Mouse (Mus musculus) heart, embryonic 13.5 days (tissue): ENCODE data around the gene Zc3h7b. TPM values are rescaled to one million over a fixed set of nuclear protein-coding genes. Genes with fewer than 3 reads are reported as not detected.

Experiments used
- ATAC-seq: fragments of 200-750 bp; cut with Nextera tagmentation; 2 replicates; pipeline ENCODE4 v1.8.0; 2017; ENCODE audit warnings: moderate TSS enrichment; ENCODE audit not compliant: insufficient number of reproducible peaks, low FRiP score, low TSS enrichment; ENCODE audit errors: extremely low read depth
- H3K27ac ChIP-seq: fragments of 300-500 bp; sonication (generic); replicated peaks from 2 replicates; pipeline ENCODE4 v1.5.1; 2015; ENCODE audit warnings: moderate library complexity, mild to moderate bottlenecking, inconsistent platforms
- H3K27me3 ChIP-seq: fragments of 300-500 bp; sonication (generic); replicated peaks from 2 replicates; pipeline ENCODE4 v1.6.1; 2015; ENCODE audit warnings: mild to moderate bottlenecking, inconsistent platforms
- H3K36me3 ChIP-seq: fragments of 300-500 bp; sonication (generic); 2 replicates; pipeline ENCODE4 v1.6.1; 2015; ENCODE audit warnings: mild to moderate bottlenecking, inconsistent platforms
- H3K4me1 ChIP-seq: fragments of 300-500 bp; sonication (generic); 2 replicates; pipeline ENCODE4 v1.6.1; 2015; ENCODE audit warnings: inconsistent platforms
- H3K4me2 ChIP-seq: fragments of 300-500 bp; sonication (generic); 2 replicates; pipeline ENCODE4 v1.6.1; 2015; ENCODE audit warnings: inconsistent platforms, mild to moderate bottlenecking, moderate library complexity
- H3K4me3 ChIP-seq: fragments of 300-500 bp; sonication (generic); 2 replicates; pipeline ENCODE4 v1.5.1; 2015; ENCODE audit warnings: moderate library complexity, mild to moderate bottlenecking, inconsistent platforms
- H3K9ac ChIP-seq: fragments of 300-500 bp; sonication (generic); 2 replicates; pipeline ENCODE4 v1.6.1; 2015; ENCODE audit warnings: inconsistent platforms, mild to moderate bottlenecking, moderate library complexity
- H3K9me3 ChIP-seq: fragments of 300-500 bp; sonication (generic); 2 replicates; pipeline ENCODE4 v1.6.1; 2016; ENCODE audit warnings: inconsistent platforms
- WGBS: fragments of 180-500 bp; shearing (Covaris S2); methylation state at CpG from one replicate; pipeline ENCODE4 v1.1.7; 2015; ENCODE audit warnings: mixed read lengths; 5-methylcytosine and 5-hydroxymethylcytosine counted together
- polyA plus RNA-seq: library from polyadenylated mRNA; unstranded; fragments of >200 nt; fragmentation: Nextera tagmentation; extraction: Ambion mirVana; gene quantifications from 2 replicates; pipeline ENCODE4 v1.2.1, GENCODE M21; 2015

Gene Zc3h7b
- polyA plus RNA-seq, 1 experiment from 2014 or later: 21.4 TPM

- H3K9ac ChIP-seq: peak overlapping the region; percentile 82
- H3K9me3 ChIP-seq: no peaks in the 10 kb centered on the region
- WGBS: 48% methylated on average over 1 of the region's 1 CpGs
- H3K27ac ChIP-seq: peak overlapping the region; percentile 95
- peak overlapping the region; percentile 85 for H3K4me3 ChIP-seq
- H3K4me2 ChIP-seq: peak overlapping the region; percentile 85
- H3K27me3 ChIP-seq: no peaks in the 10 kb centered on the region
- peaks cover 58% of the 10 kb centered on the region for H3K4me1 ChIP-seq
- ATAC-seq: no peak
- H3K36me3 ChIP-seq: no peaks in the 10 kb centered on the region
These were observed 64.7 kb downstream of the Zc3h7b start for GRCm38 (mm10) chr15:81809550-81809949.

- WGBS: under 1% methylated on average over 10 of the region's 10 CpGs
- Histone ChIP-seq H3K4me1 (peaks cover 52% of the 10 kb centered on the region), H3K4me2 (peak overlapping the region; percentile 85), H3K4me3 (peak overlapping the region; percentile 85), H3K27me3 (no peaks in the 10 kb centered on the region), H3K9ac (peak overlapping the region; percentile 82), H3K9me3 (no peaks in the 10 kb centered on the region), H3K36me3 (peaks cover 4% of the 10 kb centered on the region), H3K27ac (peak overlapping the region; percentile 95)
- no peak for ATAC-seq
These were observed 65.3 kb downstream of the Zc3h7b start for GRCm38 (mm10) chr15:81810150-81810549.

GRCm38 (mm10) chr15:81810671-81811598 lies 66.1 kb downstream of the Zc3h7b start:
- no peaks in the 10 kb centered on the region for H3K27me3 ChIP-seq
- under 1% methylated on average over 83 of the region's 89 CpGs for WGBS

GRCm38 (mm10) chr15:81811599-81811996 lies 66.7 kb downstream of the Zc3h7b start:
- Histone ChIP-seq H3K36me3 (peaks cover 19% of the 10 kb centered on the region), H3K4me1 (peaks cover 37% of the 10 kb centered on the region), H3K27me3 (no peaks in the 10 kb centered on the region), H3K9me3 (no peaks in the 10 kb centered on the region), H3K4me2 (peak overlapping the region; percentile 85), H3K27ac (peak overlapping the region; percentile 95), H3K9ac (peak overlapping the region; percentile 93), H3K4me3 (peak overlapping the region; percentile 85)
- under 1% methylated on average over 26 of the region's 26 CpGs for WGBS
- ATAC-seq: peak; percentile 44

More at GRCm38 (mm10) chr15:81810671-81811598, 66.1 kb downstream of the Zc3h7b start:
- Histone ChIP-seq H3K27ac (peak overlapping the region; percentile 95), H3K4me1 (peaks cover 44% of the 10 kb centered on the region), H3K36me3 (peaks cover 12% of the 10 kb centered on the region), H3K4me3 (peak overlapping the region; percentile 85), H3K9ac (peak overlapping the region; percentile 93), H3K9me3 (no peaks in the 10 kb centered on the region), H3K4me2 (peak overlapping the region; percentile 85)
- ATAC-seq: peak; percentile 93

GRCm38 (mm10) chr15:81812287-81812686 lies 67.4 kb downstream of the Zc3h7b start:
- Histone ChIP-seq H3K36me3 (peaks cover 25% of the 10 kb centered on the region), H3K9me3 (no peaks in the 10 kb centered on the region), H3K27me3 (no peaks in the 10 kb centered on the region), H3K9ac (peak overlapping the region; percentile 93), H3K4me3 (peak overlapping the region; percentile 85), H3K4me2 (peak overlapping the region; percentile 85), H3K4me1 (peaks cover 35% of the 10 kb centered on the region), H3K27ac (peak overlapping the region; percentile 95)
- no peak for ATAC-seq
- 35% methylated on average over 3 of the region's 3 CpGs for WGBS

- Histone ChIP-seq H3K4me3 (peak overlapping the region; percentile 85), H3K27ac (peak overlapping the region; percentile 95), H3K4me1 (peaks cover 35% of the 10 kb centered on the region), H3K9me3 (no peaks in the 10 kb centered on the region), H3K36me3 (peaks cover 32% of the 10 kb centered on the region), H3K9ac (peak overlapping the region; percentile 93), H3K4me2 (peak overlapping the region; percentile 85), H3K27me3 (no peaks in the 10 kb centered on the region)
- no peak for ATAC-seq
- WGBS: 59% methylated on average over 7 of the region's 7 CpGs
These were observed 68.1 kb downstream of the Zc3h7b start for GRCm38 (mm10) chr15:81812696-81813631.

GRCm38 (mm10) chr15:81813986-81814705 lies 69.3 kb downstream of the Zc3h7b start:
- H3K4me2 ChIP-seq: no peak overlapping the region
- 76% methylated on average over 5 of the region's 5 CpGs for WGBS

GRCm38 (mm10) chr15:81814716-81815370 lies 70.0 kb downstream of the Zc3h7b start:
- 86% methylated on average over 12 of the region's 12 CpGs for WGBS
- H3K9me3 ChIP-seq: no peaks in the 10 kb centered on the region
- no peak overlapping the region for H3K4me2 ChIP-seq
- H3K27ac ChIP-seq: no peak overlapping the region
- H3K4me1 ChIP-seq: peaks cover 20% of the 10 kb centered on the region
- H3K9ac ChIP-seq: no peak overlapping the region
- ATAC-seq: no peak
- H3K4me3 ChIP-seq: no peak overlapping the region
- H3K36me3 ChIP-seq: peaks cover 50% of the 10 kb centered on the region
- no peaks in the 10 kb centered on the region for H3K27me3 ChIP-seq

More at GRCm38 (mm10) chr15:81813986-81814705, 69.3 kb downstream of the Zc3h7b start:
- H3K27me3 ChIP-seq: no peaks in the 10 kb centered on the region
- H3K9me3 ChIP-seq: no peaks in the 10 kb centered on the region
- ATAC-seq: no peak
- H3K9ac ChIP-seq: no peak overlapping the region
- H3K4me1 ChIP-seq: peaks cover 27% of the 10 kb centered on the region
- H3K27ac ChIP-seq: no peak overlapping the region
- H3K4me3 ChIP-seq: no peak overlapping the region
- peaks cover 43% of the 10 kb centered on the region for H3K36me3 ChIP-seq

- Histone ChIP-seq H3K4me3 (no peak overlapping the region), H3K9me3 (no peaks in the 10 kb centered on the region), H3K27ac (no peak overlapping the region), H3K4me1 (no peaks in the 10 kb centered on the region; the same call in 1 of the 2 replicates), H3K9ac (no peak overlapping the region), H3K4me2 (no peak overlapping the region), H3K36me3 (peaks cover 84% of the 10 kb centered on the region), H3K27me3 (no peaks in the 10 kb centered on the region)
- ATAC-seq: no peak
- 85% methylated on average over 3 of the region's 3 CpGs for WGBS
These were observed 73.5 kb downstream of the Zc3h7b start for GRCm38 (mm10) chr15:81818404-81818803.

GRCm38 (mm10) chr15:81822631-81823030 lies 77.8 kb downstream of the Zc3h7b start:
- no peaks in the 10 kb centered on the region for H3K27me3 ChIP-seq
- no peaks in the 10 kb centered on the region for H3K9me3 ChIP-seq
- no peak overlapping the region for H3K27ac ChIP-seq
- peaks cover 96% of the 10 kb centered on the region for H3K36me3 ChIP-seq
- no peaks in the 10 kb centered on the region for H3K4me1 ChIP-seq
- no peak for ATAC-seq
- no peak overlapping the region for H3K9ac ChIP-seq
- H3K4me2 ChIP-seq: no peak overlapping the region
- WGBS: 78% methylated on average over 3 of the region's 3 CpGs
- H3K4me3 ChIP-seq: no peak overlapping the region
